Mouse (Mus musculus) lung, adult 2 months (tissue): ENCODE measurements around the gene Sh2d6. TPM values are rescaled to one million over a fixed set of nuclear protein-coding genes. Genes with fewer than 3 reads are reported as not detected.
A peak's percentile ranks its signal among the peaks of the same experiment; 100 is the strongest.
"Not testable (repeated sequence)": the region's sequence is repeated elsewhere in the genome, so short reads cannot be mapped to it uniquely, and the experiment has no call there.

ENCODE experiments used
- DNase-seq: peaks from one replicate; pipeline ENCODE4 v3.0.0; 2022
- H3K4me1 ChIP-seq: fragments of 200-500 bp; 2 replicates; pipeline ENCODE4 v1.6.1; 2011; ENCODE audit warnings: low read length; ENCODE audit not compliant: control insufficient read depth, insufficient read depth
- H3K4me3 ChIP-seq: fragments of 200-500 bp; replicated peaks from 2 replicates; pipeline ENCODE3; 2011; ENCODE audit warnings: low read depth, mild to moderate bottlenecking, control low read depth, low read length; ENCODE audit errors: extremely low read depth
- CTCF ChIP-seq: fragments of 200-500 bp; IDR thresholded peaks from 2 replicates; pipeline ENCODE4 v1.5.1; 2011; ENCODE audit warnings: mild to moderate bottlenecking, low read length, control low read depth; ENCODE audit not compliant: insufficient read depth
- POLR2A ChIP-seq: fragments of 200-500 bp; IDR thresholded peaks from 2 replicates; pipeline ENCODE4 v1.6.1; 2011; ENCODE audit warnings: low read depth, mild to moderate bottlenecking, control low read depth, low read length, borderline replicate concordance; ENCODE audit errors: extremely low read depth
- WGBS: fragments of 180-500 bp; shearing (Covaris S2); methylation state at CpG from one replicate; pipeline ENCODE4 v1.1.7; 2018; 5-methylcytosine and 5-hydroxymethylcytosine counted together
- polyA plus RNA-seq: library from polyadenylated mRNA; depleted of rRNA; stranded (reverse); fragments of >200 nt; gene quantifications from 2 replicates; pipeline ENCODE4 v1.2.3, GENCODE M21; 2012

The Sh2d6 gene
- polyA plus RNA-seq, 1 experiment: 0.19 TPM

DNA sequence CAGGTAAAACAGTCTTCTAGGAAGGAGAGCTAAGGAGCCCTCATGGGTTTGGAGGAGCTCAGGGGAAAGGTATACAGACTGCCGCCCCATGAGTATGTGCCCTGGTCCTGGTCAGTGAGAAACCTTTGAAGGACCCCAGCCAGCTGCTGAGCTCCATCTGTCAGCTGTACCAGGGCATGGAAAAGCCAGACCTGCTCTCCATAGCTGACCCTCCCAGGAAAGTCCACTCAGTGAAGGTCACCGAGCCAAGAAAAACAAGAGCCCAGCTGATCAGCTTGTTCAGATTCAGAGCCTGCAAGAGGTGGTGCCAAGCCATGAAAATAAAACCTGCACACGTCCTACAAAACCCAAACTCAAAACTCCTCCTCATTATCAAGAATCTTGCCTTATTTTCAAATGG is 32.7 kb downstream of the Sh2d6 start:
- Histone ChIP-seq H3K4me3 (no peak overlapping the region), H3K4me1 (peaks cover 3% of the 10 kb centered on the region; the same call in 1 of the 2 replicates)
- peak; percentile 29 for DNase-seq
- WGBS: 43% methylated on average over 3 of the region's 3 CpGs
- TF ChIP-seq POLR2A: no peak
- TF ChIP-seq CTCF: no peak

- TF ChIP-seq POLR2A (no peak), CTCF (no peak)
- no peak for DNase-seq
- WGBS: 72% methylated on average over 3 of the region's 3 CpGs
- Histone ChIP-seq H3K4me3 (no peak overlapping the region), H3K4me1 (no peaks in the 10 kb centered on the region)
Observed at GRCm38 (mm10) chr6:72487282-72487681, 34.2 kb downstream of the Sh2d6 start.

GRCm38 (mm10) chr6:72486307-72486706 is 35.2 kb downstream of the Sh2d6 start:
- WGBS: 71% methylated on average over 6 of the region's 6 CpGs
- H3K4me1 ChIP-seq: no peaks in the 10 kb centered on the region
- no peak for DNase-seq
- no peak for TF ChIP-seq CTCF
- no peak for TF ChIP-seq POLR2A
- H3K4me3 ChIP-seq: no peak overlapping the region

DNA sequence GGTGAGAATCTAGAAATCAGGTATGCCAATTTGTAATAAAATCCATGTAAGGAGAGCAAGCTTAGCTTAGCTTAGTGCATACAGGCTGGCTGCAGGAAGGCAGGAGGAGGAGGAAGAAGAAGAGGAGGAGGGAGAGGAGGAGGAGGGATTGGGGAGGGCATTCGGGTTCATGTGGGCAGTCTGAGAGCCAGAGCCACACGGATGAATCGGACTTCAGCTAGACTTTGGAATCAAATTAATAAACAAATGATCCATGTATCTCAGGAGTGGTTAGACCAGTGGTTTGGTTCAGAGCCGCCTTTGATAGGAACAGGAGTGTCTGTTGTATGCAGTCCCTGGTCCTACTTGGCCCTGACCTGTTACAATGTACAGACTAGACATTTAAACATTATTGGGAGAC is 36.6 kb downstream of the Sh2d6 start:
- TF ChIP-seq CTCF: no peak
- no peak for TF ChIP-seq POLR2A
- Histone ChIP-seq H3K4me1 (peaks cover 2% of the 10 kb centered on the region; the same call in 1 of the 2 replicates), H3K4me3 (no peak overlapping the region)
- no peak for DNase-seq
- WGBS: 57% methylated on average over 4 of the region's 4 CpGs

GRCm38 (mm10) chr6:72482156-72482555 is 39.4 kb downstream of the Sh2d6 start:
- whole genome bisulfite sequencing: 58% methylated on average over 2 of the region's 2 CpGs
- no peak for DNase-seq
- H3K4me3 ChIP-seq: no peak overlapping the region
- TF ChIP-seq POLR2A (no peak), CTCF (no peak)
- H3K4me1 ChIP-seq: peaks cover 2% of the 10 kb centered on the region; the same call in 1 of the 2 replicates

DNA sequence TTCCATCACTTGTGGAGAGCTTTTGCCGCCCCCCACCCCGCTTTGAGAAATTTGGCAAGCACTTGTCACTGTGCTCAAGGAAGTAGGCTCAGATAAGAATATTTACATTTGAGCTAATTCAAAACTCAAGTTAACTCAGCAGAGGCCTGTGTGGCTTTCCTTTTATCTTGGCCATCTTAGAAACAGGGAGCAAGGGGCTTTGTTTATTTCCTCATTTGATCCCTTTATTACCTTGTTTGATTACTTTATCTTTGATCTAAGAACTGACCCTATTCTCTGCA is 41.1 kb downstream of the Sh2d6 start:
- TF ChIP-seq CTCF (no peak), POLR2A (no peak)
- Histone ChIP-seq H3K4me1 (peaks cover 2% of the 10 kb centered on the region), H3K4me3 (no peak overlapping the region)
- no peak for DNase-seq
- WGBS: 29% methylated on average over 2 of the region's 2 CpGs

DNA sequence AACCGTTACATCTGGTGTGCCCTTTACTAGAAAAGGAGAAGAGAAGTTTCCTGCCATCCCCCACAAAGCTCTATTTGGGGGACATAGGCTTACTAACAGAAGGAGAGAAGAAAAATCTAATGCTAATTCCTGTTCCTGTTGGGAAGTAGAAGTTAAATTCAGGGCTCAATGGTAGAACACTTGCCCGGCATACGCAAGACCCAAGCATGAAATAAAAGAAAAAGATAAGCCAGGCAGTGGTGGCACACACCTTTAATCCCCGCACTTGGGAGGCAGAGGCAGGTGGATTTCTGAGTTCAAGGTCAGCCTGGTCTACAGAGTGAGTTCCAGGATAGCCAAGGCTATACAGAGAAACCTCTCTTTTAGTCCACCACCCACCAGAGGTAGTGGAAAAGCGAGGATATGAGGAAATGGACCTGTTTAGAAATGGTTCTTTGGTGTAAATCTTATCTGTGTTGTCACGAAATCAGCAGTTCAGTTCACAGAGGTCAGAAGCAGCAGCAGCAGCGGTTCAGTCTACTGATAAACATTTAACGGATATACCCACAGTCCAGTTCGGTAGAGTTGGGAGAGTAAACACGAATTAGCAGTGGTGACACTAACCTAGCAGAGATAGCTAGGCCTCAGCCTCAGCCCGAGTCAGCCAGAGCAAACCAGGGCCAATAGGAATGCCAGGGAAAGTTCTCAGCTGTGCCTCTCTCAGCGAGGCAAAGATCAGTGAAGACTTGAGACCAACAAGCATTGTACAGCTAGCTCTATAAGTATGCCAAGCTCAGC is 41.7 kb downstream of the Sh2d6 start:
- 68% methylated on average over 12 of the region's 12 CpGs for WGBS
- DNase-seq: no peak
- TF ChIP-seq CTCF (no peak), POLR2A (no peak)
- Histone ChIP-seq H3K4me3 (no peak overlapping the region), H3K4me1 (peaks cover 2% of the 10 kb centered on the region)

DNA sequence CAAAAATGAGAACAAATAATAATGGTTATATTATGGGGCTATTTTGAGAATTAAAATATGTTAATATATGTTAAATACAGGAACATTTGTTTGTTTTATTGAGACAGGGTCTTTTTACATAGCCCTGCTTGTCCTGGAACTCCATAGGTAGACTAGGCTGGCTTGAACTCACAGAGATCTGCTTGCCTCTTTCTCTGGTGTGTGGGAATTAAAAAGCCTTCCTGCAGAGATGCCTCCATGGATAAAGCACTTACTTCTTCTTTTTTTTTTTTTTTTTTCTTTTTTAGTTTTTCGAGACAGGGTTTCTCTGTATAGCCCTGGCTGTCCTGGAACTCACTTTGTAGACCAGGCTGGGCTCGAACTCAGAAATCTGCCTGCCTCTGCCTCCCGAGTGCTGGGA is 42.8 kb downstream of the Sh2d6 start:
- WGBS: 88% methylated on average over 3 of the region's 3 CpGs
- not testable (repeated sequence) for H3K4me3 ChIP-seq, H3K4me1 ChIP-seq, DNase-seq

GRCm38 (mm10) chr6:72477621-72478020 is 43.9 kb downstream of the Sh2d6 start:
- DNase-seq: no peak
- no peak for TF ChIP-seq CTCF
- TF ChIP-seq POLR2A: no peak
- 64% methylated on average over 3 of the region's 3 CpGs for WGBS
- H3K4me1 ChIP-seq: peaks cover 8% of the 10 kb centered on the region
- no peak overlapping the region for H3K4me3 ChIP-seq

DNA sequence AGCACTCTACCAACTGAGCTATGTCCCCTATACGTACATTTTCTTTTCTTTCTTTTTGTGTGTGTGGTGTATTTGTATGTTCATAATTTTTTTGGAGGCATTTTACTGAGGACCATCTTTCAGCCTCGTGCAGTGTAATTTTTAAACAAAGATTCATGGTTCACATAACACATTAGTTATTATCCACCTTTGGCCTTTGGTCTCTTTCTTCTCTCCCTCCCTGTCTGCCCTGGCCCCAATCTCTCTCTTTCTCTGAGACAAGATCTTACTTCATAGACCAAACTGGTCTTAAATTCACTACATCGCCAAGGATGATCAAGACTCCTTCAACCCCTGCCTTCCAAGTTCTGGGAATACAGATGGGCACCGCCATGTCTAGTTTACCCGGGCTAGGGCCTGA is 44.7 kb downstream of the Sh2d6 start:
- DNase-seq: no peak
- Histone ChIP-seq H3K4me3 (no peak overlapping the region), H3K4me1 (peaks cover 8% of the 10 kb centered on the region)
- 86% methylated on average over 5 of the region's 5 CpGs for WGBS
- TF ChIP-seq CTCF: no peak
- no peak for TF ChIP-seq POLR2A

- TF ChIP-seq POLR2A: no peak
- H3K4me1 ChIP-seq: peaks cover 6% of the 10 kb centered on the region
- WGBS: 74% methylated on average over 4 of the region's 4 CpGs
- DNase-seq: no peak
- no peak overlapping the region for H3K4me3 ChIP-seq
Observed at GRCm38 (mm10) chr6:72475221-72475985, 46.1 kb downstream of the Sh2d6 start.
